Mouse (Mus musculus) forebrain, embryonic 13.5 days (tissue): ENCODE data around the gene Stap2. TPM values are rescaled to one million over a fixed set of nuclear protein-coding genes. Genes with fewer than 3 reads are reported as not detected.

Experiments
- ATAC-seq: fragments of 200-750 bp; cut with Nextera tagmentation; 2 replicates; pipeline ENCODE4 v1.8.0; 2017
- H3K27ac ChIP-seq: fragments of 300-500 bp; sonication (generic); 2 replicates; pipeline ENCODE4 v1.5.1; 2015; ENCODE audit warnings: inconsistent platforms, mild to moderate bottlenecking, moderate library complexity
- H3K27me3 ChIP-seq: fragments of 300-500 bp; sonication (generic); 2 replicates; pipeline ENCODE4 v1.6.1; 2015; ENCODE audit warnings: mild to moderate bottlenecking, inconsistent platforms
- H3K36me3 ChIP-seq: fragments of 300-500 bp; sonication (generic); 2 replicates; pipeline ENCODE4 v1.6.1; 2015; ENCODE audit warnings: mild to moderate bottlenecking, inconsistent platforms; ENCODE audit not compliant: poor library complexity, severe bottlenecking
- H3K4me1 ChIP-seq: fragments of 300-500 bp; sonication (generic); 2 replicates; pipeline ENCODE4 v1.6.1; 2015; ENCODE audit warnings: inconsistent platforms
- H3K4me2 ChIP-seq: fragments of 300-500 bp; sonication (generic); 2 replicates; pipeline ENCODE4 v1.6.1; 2015; ENCODE audit warnings: inconsistent platforms, mild to moderate bottlenecking, moderate library complexity
- H3K4me3 ChIP-seq: fragments of 300-500 bp; sonication (generic); 2 replicates; pipeline ENCODE4 v1.5.1; 2015; ENCODE audit warnings: mild to moderate bottlenecking, inconsistent platforms
- H3K9ac ChIP-seq: fragments of 300-500 bp; sonication (generic); 2 replicates; pipeline ENCODE4 v1.6.1; 2015; ENCODE audit warnings: mild to moderate bottlenecking, inconsistent platforms
- H3K9me3 ChIP-seq: fragments of 300-500 bp; sonication (generic); replicated peaks from 2 replicates; pipeline ENCODE4 v1.6.1; 2016; ENCODE audit warnings: inconsistent platforms
- WGBS: fragments of 180-500 bp; shearing (Covaris S2); methylation state at CpG from one replicate; pipeline ENCODE4 v1.1.7; 2015; 5-methylcytosine and 5-hydroxymethylcytosine counted together
- polyA plus RNA-seq: library from polyadenylated mRNA; unstranded; fragments of >200 nt; fragmentation: Nextera tagmentation; extraction: Ambion mirVana; gene quantifications from 2 replicates; pipeline ENCODE4 v1.2.1, GENCODE M21; 2015

The Stap2 gene
- polyA plus RNA-seq, 1 experiment from 2014 or later = 4.8 TPM

DNA sequence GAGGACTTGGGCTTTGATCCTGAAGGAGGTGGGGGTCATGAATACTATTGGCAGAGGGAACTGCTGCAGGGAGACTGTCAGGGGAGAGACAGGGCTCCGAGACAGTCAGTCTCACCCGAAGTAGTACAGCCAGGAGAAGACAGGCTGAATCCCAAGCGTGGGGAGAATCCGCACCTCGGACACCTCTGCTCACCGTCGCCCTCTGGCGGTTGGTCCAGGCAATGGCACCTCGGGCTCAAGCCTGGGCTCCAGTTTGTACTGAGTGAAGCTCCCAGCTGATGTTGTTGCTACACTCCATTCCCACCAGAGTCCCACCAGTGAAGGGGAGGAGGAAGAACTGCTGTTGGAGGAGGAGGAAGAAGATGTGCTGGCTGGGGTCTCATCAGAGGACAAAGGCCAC, 5.3 kb upstream of the Stap2 start:
- no peaks in the 10 kb centered on the region for H3K27me3 ChIP-seq
- peak overlapping the region; percentile 69 for H3K4me3 ChIP-seq
- H3K27ac ChIP-seq = no peak overlapping the region
- peaks cover 25% of the 10 kb centered on the region for H3K4me1 ChIP-seq
- ATAC-seq = no peak
- H3K9ac ChIP-seq = peak overlapping the region; percentile 77; the same call in 1 of the 2 replicates
- WGBS = 7% methylated on average over 9 of the region's 9 CpGs
- peaks cover 45% of the 10 kb centered on the region for H3K36me3 ChIP-seq
- no peaks in the 10 kb centered on the region for H3K9me3 ChIP-seq
- peak overlapping the region; percentile 92 for H3K4me2 ChIP-seq

DNA sequence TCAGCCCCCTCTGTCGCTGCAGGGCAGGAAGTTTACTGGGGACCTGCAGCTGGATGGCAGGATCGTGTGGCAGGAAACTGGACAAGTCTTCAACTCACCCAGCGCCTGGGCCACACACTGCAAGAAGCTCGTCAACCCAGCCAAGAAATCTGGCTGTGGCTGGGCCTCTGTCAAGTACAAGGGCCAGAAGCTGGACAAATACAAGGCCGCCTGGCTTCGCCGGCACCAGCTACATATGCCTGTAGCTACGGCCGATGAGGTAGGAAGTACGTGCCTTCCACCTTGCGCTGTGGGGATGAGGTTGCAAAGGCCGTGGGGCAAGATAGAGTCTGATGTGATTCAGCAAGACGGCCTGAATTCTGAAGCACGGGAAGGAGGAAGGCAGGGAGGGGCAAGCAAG, 4.9 kb upstream of the Stap2 start:
- Histone ChIP-seq H3K4me1 (peaks cover 25% of the 10 kb centered on the region), H3K4me3 (peak overlapping the region; percentile 69), H3K36me3 (peaks cover 41% of the 10 kb centered on the region), H3K4me2 (peak overlapping the region; percentile 92), H3K27me3 (0 out of 2 replicates have a peak, but pooled peaks cover 3% of the 10 kb centered on the region), H3K9ac (peak overlapping the region; percentile 77), H3K9me3 (no peaks in the 10 kb centered on the region), H3K27ac (no peak overlapping the region)
- WGBS = 71% methylated on average over 14 of the region's 14 CpGs
- ATAC-seq = no peak

DNA sequence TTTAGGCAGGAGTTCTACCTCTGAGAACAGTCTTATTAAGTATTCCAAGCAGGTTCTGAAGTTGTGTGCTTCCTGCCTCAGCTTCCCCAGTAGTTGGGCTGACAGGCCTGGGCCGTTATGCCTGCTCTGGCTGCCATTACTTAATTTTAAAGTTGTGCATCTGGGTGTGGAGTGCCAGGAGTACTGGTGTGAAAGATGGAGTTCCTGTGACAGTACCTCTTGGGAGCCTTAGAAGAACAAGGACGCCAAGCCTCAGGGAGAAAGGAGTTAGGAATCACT, 4.5 kb upstream of the Stap2 start:
- Histone ChIP-seq H3K9me3 (no peaks in the 10 kb centered on the region), H3K9ac (peak overlapping the region; percentile 77), H3K4me2 (peak overlapping the region; percentile 92), H3K27me3 (0 out of 2 replicates have a peak, but pooled peaks cover 4% of the 10 kb centered on the region), H3K4me3 (peak overlapping the region; percentile 69), H3K27ac (peak overlapping the region; percentile 95; the same call in 1 of the 2 replicates), H3K4me1 (peaks cover 25% of the 10 kb centered on the region), H3K36me3 (peaks cover 38% of the 10 kb centered on the region)
- ATAC-seq = no peak
- 34% methylated on average over 2 of the region's 2 CpGs for WGBS

DNA sequence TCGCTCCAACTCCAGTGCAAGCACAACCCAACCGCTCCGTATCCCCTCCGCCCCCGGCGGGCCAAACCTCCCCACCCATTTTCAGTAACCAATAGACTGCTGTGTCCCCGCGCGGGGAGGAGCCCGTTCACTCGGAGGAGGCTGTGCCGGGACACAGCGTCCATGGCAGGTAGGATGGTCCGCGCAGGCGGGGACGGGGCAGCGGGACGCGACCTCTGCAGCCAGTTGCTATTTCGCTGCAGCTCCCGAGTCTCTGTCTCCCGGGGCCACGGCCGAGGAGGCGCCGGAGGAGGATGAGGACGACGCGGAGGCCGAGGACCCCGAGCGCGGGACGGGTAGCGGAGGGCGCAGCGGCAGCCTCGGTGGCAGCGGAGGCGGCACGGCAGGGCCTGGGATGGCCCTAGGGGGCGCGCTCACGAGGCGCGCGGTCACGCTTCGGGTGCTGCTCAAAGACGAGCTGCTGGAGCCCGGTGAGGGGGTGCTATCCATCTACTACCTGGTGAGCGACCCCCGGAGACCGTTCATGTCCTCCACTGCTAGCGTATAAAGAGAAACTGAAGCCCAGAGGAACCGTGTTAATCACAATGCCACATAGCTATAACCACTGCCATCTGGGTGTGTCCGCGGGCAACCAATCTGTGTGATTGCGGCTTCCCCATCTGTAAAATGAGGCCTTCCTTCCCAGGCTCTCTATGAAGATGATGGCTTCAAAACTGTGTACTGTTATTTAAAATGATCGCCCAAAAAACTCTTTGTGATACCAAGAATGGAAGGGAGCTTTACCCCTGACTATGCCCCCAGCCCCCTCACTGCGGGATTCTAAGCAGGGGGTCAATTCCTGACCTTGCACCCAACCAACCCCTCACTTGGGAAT, 3.9 kb upstream of the Stap2 start:
- Histone ChIP-seq H3K27ac (peak overlapping the region; percentile 95), H3K4me3 (peak overlapping the region; percentile 69), H3K4me2 (peak overlapping the region; percentile 92), H3K9ac (peak overlapping the region; percentile 77), H3K27me3 (0 out of 2 replicates have a peak, but pooled peaks cover 4% of the 10 kb centered on the region), H3K9me3 (no peaks in the 10 kb centered on the region), H3K4me1 (peaks cover 25% of the 10 kb centered on the region), H3K36me3 (peaks cover 33% of the 10 kb centered on the region)
- 1% methylated on average over 61 of the region's 62 CpGs for WGBS
- peak; percentile 93 for ATAC-seq

DNA sequence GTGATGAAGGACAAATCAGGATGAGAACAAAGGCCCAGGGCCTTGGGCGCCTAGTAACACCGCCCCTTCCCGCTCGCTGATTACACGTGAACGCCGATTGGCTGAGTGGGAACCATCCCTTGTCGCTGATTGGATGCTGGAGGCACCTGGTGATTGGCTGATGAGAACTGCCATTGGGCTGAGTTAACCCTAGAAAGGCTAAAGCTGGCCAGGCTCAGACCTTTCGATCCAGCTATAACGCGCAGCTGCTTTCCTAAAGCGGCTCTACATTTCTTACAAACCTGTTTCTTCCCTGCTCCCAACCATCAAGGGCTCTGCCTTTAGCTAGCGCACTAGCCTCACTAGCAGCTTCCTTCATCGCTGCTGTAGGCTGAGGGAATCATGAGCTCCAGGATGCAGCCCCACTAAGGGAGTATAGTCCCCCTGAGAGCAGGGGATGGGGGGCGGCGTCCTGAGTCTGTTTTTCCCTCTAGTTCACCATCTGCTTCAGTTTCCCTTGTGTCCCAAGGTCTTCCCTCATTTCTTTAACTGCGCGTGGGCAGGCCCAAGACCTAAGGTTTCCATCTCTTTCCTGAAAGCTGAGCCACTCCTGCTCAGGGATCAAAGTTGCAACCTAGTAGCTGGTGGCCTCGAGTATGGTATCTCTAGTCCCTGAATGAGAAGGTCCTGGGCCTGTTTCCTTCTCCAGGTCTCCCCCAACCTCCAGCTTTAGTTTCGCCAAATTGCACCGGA, 3.1 kb upstream of the Stap2 start:
- peak overlapping the region; percentile 95 for H3K27ac ChIP-seq
- H3K4me3 ChIP-seq = peak overlapping the region; percentile 69
- H3K9me3 ChIP-seq = no peaks in the 10 kb centered on the region
- H3K36me3 ChIP-seq = peaks cover 25% of the 10 kb centered on the region
- H3K4me1 ChIP-seq = peaks cover 25% of the 10 kb centered on the region
- H3K4me2 ChIP-seq = peak overlapping the region; percentile 92
- 0 out of 2 replicates have a peak, but pooled peaks cover 4% of the 10 kb centered on the region for H3K27me3 ChIP-seq
- under 1% methylated on average over 21 of the region's 21 CpGs for WGBS
- H3K9ac ChIP-seq = peak overlapping the region; percentile 77
- ATAC-seq = peak; percentile 96

DNA sequence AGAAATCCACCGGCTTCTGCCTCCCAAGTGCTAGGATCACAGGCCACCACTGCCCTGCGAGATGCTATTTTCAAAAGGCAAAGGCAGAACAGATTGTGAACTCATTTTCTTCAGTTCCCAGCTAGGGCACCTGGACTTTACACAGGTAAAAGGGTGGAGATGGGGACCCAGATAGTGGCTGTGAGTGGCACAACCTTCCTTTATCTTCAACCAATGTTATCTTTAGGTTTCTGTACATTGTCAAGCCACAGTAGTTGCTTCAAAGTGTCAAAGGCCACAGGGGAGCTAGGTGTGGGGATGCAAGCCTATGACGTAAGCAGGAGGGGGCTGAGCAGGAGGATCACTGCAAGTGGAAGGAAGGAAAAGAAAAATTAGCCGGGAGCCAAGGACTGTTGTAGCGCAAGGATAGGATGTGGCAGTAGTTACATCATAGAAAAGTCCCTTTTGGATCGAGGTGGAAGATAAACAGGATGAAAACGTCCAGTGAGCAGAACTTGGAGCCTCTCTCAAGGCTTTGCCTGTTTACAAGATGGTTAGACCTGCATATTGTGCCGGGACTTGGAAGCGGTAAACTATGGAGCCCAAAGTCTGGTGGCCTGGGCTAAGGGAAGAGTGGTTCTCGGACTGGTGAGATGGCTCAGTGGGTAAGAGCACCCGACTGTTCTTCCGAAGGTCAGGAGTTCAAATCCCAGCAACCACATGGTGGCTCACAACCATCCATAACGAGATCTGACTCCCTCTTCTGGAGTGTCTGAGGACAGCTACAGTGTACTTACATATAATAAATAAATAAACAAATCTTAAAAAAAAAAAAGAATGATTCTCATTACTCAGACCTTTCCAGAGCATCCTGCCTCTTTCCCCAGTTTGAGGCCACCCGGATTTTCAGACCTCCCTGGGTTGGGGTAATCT, 2.3 kb upstream of the Stap2 start:
- H3K9me3 ChIP-seq = no peaks in the 10 kb centered on the region
- H3K9ac ChIP-seq = peak overlapping the region; percentile 52
- 35% methylated on average over 14 of the region's 14 CpGs for WGBS
- H3K4me2 ChIP-seq = peak overlapping the region; percentile 92
- ATAC-seq = no peak
- H3K4me3 ChIP-seq = peak overlapping the region; percentile 69
- peaks cover 17% of the 10 kb centered on the region for H3K36me3 ChIP-seq
- H3K27me3 ChIP-seq = peaks cover 10% of the 10 kb centered on the region; the same call in 1 of the 2 replicates
- peaks cover 25% of the 10 kb centered on the region for H3K4me1 ChIP-seq
- peak overlapping the region; percentile 95 for H3K27ac ChIP-seq

DNA sequence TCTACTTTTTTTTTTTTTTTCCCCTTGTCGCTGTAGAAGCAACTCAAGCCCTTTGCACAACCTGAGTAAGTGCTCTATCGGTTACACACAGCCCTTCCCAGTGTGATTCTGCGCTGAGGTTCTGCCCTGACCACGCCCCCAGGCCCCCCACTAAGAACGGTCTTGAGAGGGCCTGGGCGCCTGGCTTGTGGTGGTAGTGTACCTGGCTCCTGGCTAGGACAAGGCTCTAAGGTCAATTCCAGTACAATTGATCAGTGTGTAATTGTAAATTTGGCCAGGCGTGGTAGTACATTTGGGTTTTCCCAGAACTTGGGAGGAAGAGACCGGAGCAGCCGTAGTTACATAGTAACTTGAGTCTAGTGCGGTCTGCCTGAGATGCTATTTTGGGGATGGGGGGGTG, 1.6 kb upstream of the Stap2 start:
- H3K4me3 ChIP-seq = no peak overlapping the region
- H3K4me2 ChIP-seq = no peak overlapping the region
- no peak overlapping the region for H3K9ac ChIP-seq
- peaks cover 12% of the 10 kb centered on the region; the same call in 1 of the 2 replicates for H3K27me3 ChIP-seq
- H3K4me1 ChIP-seq = peaks cover 25% of the 10 kb centered on the region
- peaks cover 10% of the 10 kb centered on the region for H3K36me3 ChIP-seq
- ATAC-seq = no peak
- H3K9me3 ChIP-seq = no peaks in the 10 kb centered on the region
- WGBS = 57% methylated on average over 10 of the region's 10 CpGs
- H3K27ac ChIP-seq = no peak overlapping the region

DNA sequence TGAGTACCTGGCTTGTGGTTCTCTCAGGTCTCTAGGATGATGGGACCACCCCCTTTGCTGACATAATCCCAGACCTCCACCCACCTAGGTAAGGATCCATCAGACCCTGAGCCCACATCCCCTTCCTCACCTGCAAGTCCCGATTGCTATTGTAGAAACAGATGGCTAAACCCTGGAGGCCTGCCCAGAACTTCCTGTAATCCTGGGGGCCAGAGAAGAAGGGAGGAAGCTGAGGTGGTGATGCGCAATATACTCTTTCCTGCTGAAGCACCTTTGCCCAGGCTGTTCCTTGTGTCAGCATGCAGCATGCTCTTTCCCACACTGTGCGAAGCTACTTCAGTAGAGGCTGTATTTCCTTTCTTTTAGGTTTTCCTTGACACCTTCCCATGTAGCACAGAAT, 2.4 kb downstream of the Stap2 start:
- 81% methylated on average over 3 of the region's 3 CpGs for WGBS
- Histone ChIP-seq H3K4me3 (no peak overlapping the region), H3K9ac (no peak overlapping the region), H3K4me2 (no peak overlapping the region), H3K36me3 (no peaks in the 10 kb centered on the region), H3K4me1 (peaks cover 4% of the 10 kb centered on the region), H3K9me3 (no peaks in the 10 kb centered on the region), H3K27ac (no peak overlapping the region), H3K27me3 (peaks cover 28% of the 10 kb centered on the region)
- no peak for ATAC-seq

DNA sequence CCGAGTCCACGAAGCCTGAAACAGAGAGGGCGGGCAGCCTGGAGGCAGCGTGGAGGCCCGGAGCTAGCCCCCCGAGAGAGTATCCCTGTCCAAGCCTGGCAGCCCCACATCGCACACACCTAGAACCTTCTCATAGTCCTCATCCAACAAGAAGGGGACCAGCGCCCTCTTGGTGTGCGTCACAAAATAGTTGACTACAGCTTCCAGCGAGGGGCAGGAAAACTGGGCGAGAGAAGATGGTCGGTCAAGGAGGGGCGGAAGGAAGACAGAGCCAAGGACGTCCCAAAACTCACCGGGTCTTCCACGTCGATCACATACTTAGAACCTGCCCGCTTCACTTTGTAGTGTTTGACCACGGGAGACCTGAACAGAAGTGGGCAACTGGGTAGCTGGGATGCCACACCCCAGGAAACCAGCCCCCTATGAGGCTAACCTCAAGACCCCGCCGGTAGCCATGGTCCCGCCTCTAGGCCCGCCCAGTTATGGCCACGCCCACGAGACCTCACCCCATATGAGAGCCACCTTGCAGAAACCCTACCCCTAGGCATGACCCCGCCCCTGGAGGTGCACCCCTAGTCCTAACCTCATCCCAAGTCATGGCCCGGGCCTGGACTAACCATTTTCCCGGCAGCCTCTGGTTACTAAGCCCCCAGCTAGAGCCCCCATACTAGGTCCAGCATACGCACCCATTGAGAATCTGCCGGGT, 5.4 kb downstream of the Stap2 start:
- WGBS = 9% methylated on average over 30 of the region's 30 CpGs
- H3K27me3 ChIP-seq = peaks cover 24% of the 10 kb centered on the region
- peak overlapping the region; percentile 17; the same call in 1 of the 2 replicates for H3K4me2 ChIP-seq
- ATAC-seq = no peak
- no peak overlapping the region for H3K27ac ChIP-seq
- no peak overlapping the region for H3K4me3 ChIP-seq
- no peaks in the 10 kb centered on the region for H3K4me1 ChIP-seq
- no peak overlapping the region for H3K9ac ChIP-seq
- peaks cover 21% of the 10 kb centered on the region for H3K36me3 ChIP-seq
- no peaks in the 10 kb centered on the region for H3K9me3 ChIP-seq

DNA sequence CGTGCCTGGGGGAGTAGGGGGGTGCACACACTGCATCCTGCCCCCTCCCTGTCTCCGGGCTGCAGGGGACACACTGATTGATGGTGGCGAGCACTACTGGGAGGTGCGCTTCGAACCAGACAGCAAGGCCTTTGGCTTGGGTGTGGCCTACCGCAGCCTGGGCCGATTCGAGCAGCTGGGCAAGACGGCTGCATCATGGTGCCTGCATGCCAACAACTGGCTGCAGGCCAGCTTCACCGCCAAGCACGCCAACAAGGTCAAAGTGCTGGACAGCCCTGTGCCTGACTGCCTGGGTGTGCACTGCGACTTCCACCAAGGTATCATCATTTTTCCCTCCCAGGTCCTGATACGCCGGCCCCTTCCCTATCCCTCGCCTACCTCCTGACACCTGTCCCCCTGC, 9.4 kb downstream of the Stap2 start:
- 91% methylated on average over 15 of the region's 15 CpGs for WGBS
- Histone ChIP-seq H3K4me3 (no peak overlapping the region), H3K4me1 (peaks cover 10% of the 10 kb centered on the region), H3K36me3 (peaks cover 53% of the 10 kb centered on the region), H3K9ac (no peak overlapping the region), H3K9me3 (no peaks in the 10 kb centered on the region), H3K27me3 (peaks cover 14% of the 10 kb centered on the region), H3K27ac (no peak overlapping the region), H3K4me2 (no peak overlapping the region)
- no peak for ATAC-seq

DNA sequence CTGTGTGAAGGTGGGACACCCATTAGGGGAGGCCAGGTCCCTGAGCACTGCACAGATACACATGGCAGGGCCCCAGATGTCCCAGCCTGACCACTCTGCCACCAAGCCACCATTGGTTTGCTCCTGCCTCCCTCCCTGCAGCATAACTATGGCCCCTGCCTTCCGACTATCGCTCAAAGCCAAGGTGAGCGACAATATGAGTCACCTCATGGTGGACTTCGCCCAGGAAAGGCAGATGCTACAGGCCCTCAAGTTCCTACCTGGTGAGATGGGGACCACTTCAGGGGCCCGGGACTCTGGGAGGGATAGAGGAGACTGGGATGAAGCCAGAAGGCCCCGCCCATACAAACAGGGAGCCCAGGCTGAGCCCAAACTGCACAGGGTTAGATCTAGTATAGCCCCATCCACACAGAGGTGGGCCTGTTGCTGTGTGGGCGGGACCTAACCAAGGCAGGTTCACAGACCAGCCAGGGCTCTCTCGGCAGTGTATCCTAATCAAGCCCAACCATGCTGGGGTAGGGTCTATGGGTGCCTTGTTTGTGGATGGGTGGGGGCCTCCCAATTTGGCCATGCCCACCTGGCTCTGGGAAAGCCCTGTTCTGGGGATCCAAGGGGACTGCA, 15.0 kb downstream of the Stap2 start:
- no peak overlapping the region for H3K4me2 ChIP-seq
- H3K9ac ChIP-seq = no peak overlapping the region
- peaks cover 17% of the 10 kb centered on the region for H3K4me1 ChIP-seq
- no peak overlapping the region for H3K4me3 ChIP-seq
- WGBS = 88% methylated on average over 8 of the region's 8 CpGs
- no peaks in the 10 kb centered on the region for H3K27me3 ChIP-seq
- H3K36me3 ChIP-seq = peaks cover 58% of the 10 kb centered on the region
- no peaks in the 10 kb centered on the region for H3K9me3 ChIP-seq
- no peak for ATAC-seq
- no peak overlapping the region for H3K27ac ChIP-seq
